Mouse (Mus musculus) heart, embryonic 11.5 days (tissue): Measurements from ENCODE around the gene Mtx3. TPM values are rescaled to one million over a fixed set of nuclear protein-coding genes. Genes with fewer than 3 reads are reported as not detected.
A peak's percentile ranks its signal among the peaks of the same experiment; 100 is the strongest.

ENCODE experiments used
- ATAC-seq: fragments of 200-750 bp; cut with Nextera tagmentation; replicated peaks from 2 replicates; pipeline ENCODE4 v1.8.0; 2017; ENCODE audit warnings: moderate library complexity; ENCODE audit not compliant: insufficient number of reproducible peaks, low FRiP score, low TSS enrichment
- H3K27ac ChIP-seq: fragments of 300-500 bp; sonication (generic); 2 replicates; pipeline ENCODE4 v1.5.1; 2014; ENCODE audit warnings: mild to moderate bottlenecking, low read depth, low read length
- H3K27me3 ChIP-seq: fragments of 300-500 bp; sonication (generic); 2 replicates; pipeline ENCODE4 v1.6.1; 2014; ENCODE audit warnings: mild to moderate bottlenecking, low read length, mixed read lengths; ENCODE audit not compliant: control insufficient read depth, insufficient read depth
- H3K36me3 ChIP-seq: fragments of 300-500 bp; sonication (generic); 2 replicates; pipeline ENCODE4 v1.6.1; 2014; ENCODE audit warnings: mild to moderate bottlenecking, low read length, moderate library complexity, mixed read lengths; ENCODE audit not compliant: control insufficient read depth, insufficient read depth
- H3K4me1 ChIP-seq: fragments of 300-500 bp; sonication (generic); 2 replicates; pipeline ENCODE4 v1.6.1; 2014; ENCODE audit warnings: low read length; ENCODE audit not compliant: control insufficient read depth, insufficient read depth
- H3K4me2 ChIP-seq: fragments of 300-500 bp; sonication (generic); 2 replicates; pipeline ENCODE4 v1.6.1; 2014; ENCODE audit warnings: mild to moderate bottlenecking, moderate library complexity
- H3K4me3 ChIP-seq: fragments of 300-500 bp; sonication (generic); 2 replicates; pipeline ENCODE4 v1.5.1; 2014; ENCODE audit warnings: low read depth, low read length
- H3K9ac ChIP-seq: fragments of 300-500 bp; sonication (generic); 2 replicates; pipeline ENCODE4 v1.6.1; 2014; ENCODE audit warnings: mild to moderate bottlenecking, low read depth, low read length, moderate library complexity
- H3K9me3 ChIP-seq: fragments of 300-500 bp; sonication (generic); replicated peaks from 2 replicates; pipeline ENCODE4 v1.6.1; 2016; ENCODE audit warnings: low read length; ENCODE audit not compliant: control insufficient read depth
- WGBS: fragments of 180-500 bp; shearing (Covaris S2); extraction: QIAGEN DNeasy Blood & Tissue Kit; methylation state at CpG from one replicate; pipeline ENCODE4 v1.1.7; 2014; ENCODE audit not compliant: insufficient replicate concordance; 5-methylcytosine and 5-hydroxymethylcytosine counted together
- polyA plus RNA-seq: library from polyadenylated mRNA; unstranded; fragments of >200 nt; fragmentation: Nextera tagmentation; extraction: Ambion mirVana; gene quantifications from 2 replicates; pipeline ENCODE4 v1.2.1, GENCODE M21; 2014

The Mtx3 gene
- polyA plus RNA-seq, 1 experiment from 2014 or later = 5.5 TPM

DNA sequence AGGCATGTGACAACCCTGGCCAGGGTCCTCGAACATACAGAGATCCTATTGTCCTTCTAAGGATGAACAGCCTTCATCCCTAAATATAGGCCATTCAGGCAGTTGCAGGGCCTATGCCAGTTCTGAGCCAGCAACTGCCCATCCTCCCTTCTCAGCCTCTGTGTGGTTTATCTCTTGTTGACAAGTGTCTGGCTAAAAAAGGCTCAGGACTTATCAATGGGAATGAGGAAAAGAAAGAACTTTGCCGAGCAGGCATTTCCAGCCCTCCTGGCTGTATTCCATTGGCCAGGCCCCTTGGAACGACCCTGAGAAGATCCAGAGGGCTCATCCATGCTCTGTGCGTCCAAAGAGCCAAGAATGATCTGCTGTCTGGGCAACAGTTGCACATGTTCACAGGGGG, 58.7 kb downstream of the Mtx3 start:
- WGBS = 17% methylated on average over 4 of the region's 4 CpGs
- Histone ChIP-seq H3K27ac (peak overlapping the region; percentile 77), H3K4me1 (peaks cover 41% of the 10 kb centered on the region), H3K4me3 (no peak overlapping the region), H3K4me2 (peak overlapping the region; percentile 7; the same call in 1 of the 2 replicates), H3K27me3 (no peaks in the 10 kb centered on the region), H3K9ac (no peak overlapping the region), H3K36me3 (no peaks in the 10 kb centered on the region), H3K9me3 (no peaks in the 10 kb centered on the region)
- peak; percentile 66; the same call in 1 of the 2 replicates for ATAC-seq

DNA sequence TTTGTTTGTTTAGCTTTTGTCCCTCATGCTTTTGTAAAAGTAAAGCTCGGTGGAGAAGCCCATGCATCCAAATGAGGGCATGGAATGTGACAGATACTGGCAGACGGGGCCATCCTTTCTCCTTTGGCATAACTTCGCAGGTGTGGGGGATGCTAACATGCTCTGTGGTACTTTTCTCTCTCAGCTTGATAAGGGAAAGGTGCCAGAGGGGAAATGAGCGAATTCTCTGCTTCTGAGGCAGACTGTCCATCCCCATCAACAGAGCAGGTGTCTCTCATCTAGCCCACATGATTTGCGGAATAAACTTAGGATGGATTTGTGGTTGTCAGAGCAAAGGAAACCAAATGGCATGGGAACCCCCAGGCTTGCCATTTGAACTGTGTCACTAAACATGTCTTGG, 61.4 kb downstream of the Mtx3 start:
- no peak overlapping the region for H3K4me3 ChIP-seq
- WGBS = 64% methylated on average over 5 of the region's 5 CpGs
- H3K9ac ChIP-seq = no peak overlapping the region
- no peak overlapping the region for H3K4me2 ChIP-seq
- H3K27ac ChIP-seq = no peak overlapping the region
- no peaks in the 10 kb centered on the region for H3K9me3 ChIP-seq
- no peak for ATAC-seq
- no peaks in the 10 kb centered on the region for H3K27me3 ChIP-seq
- H3K36me3 ChIP-seq = no peaks in the 10 kb centered on the region
- H3K4me1 ChIP-seq = peaks cover 42% of the 10 kb centered on the region

DNA sequence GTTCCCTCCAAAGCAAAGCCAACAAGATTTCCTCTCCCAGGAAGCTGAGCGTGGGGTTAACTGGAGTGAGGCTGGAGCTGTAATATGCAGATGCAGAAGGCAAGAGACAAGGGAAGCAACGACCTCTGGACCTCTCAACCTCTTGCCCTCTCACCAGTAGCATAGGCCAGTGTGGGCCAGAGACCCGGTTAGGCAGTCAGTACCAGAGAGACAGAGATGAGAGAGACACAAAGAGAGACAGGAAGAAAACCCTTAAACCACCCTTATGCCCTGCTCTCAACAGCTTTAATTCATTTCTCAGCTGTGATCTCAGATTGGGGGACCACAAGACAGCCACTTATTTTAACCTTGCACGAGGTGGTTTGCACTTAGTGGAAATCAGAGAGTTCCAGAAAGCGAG, 62.8 kb downstream of the Mtx3 start:
- Histone ChIP-seq H3K36me3 (no peaks in the 10 kb centered on the region), H3K9me3 (no peaks in the 10 kb centered on the region), H3K27me3 (no peaks in the 10 kb centered on the region), H3K27ac (peak overlapping the region; percentile 22; the same call in 1 of the 2 replicates), H3K4me3 (no peak overlapping the region), H3K4me1 (peaks cover 39% of the 10 kb centered on the region), H3K9ac (0 out of 2 replicates have a peak overlapping the region, but pooled peaks have one; percentile 16), H3K4me2 (no peak overlapping the region)
- no peak for ATAC-seq
- 47% methylated on average over 5 of the region's 5 CpGs for WGBS

Other genes starting within 250 kb of the Mtx3 start
- gene Serinc5, start 233.7 kb upstream of the Mtx3 start, polyA plus RNA-seq = 9.9 and 13.4 TPM in 2 replicates
- 39.4 and 52.7 TPM in 2 replicates for gene Thbs4, start 49.9 kb upstream of the Mtx3 start, polyA plus RNA-seq